Comparison of ENCODE assay signal across 10 mouse cellular contexts in genomic region chr6:70967422-70967821, GRCm38 (mm10). TPM values are rescaled to one million over a fixed set of nuclear protein-coding genes. Genes with fewer than 3 reads are reported as not detected.
A peak's percentile ranks its signal among the peaks of the same experiment; 100 is the strongest.
DNase-seq lines count a peak whose midpoint lies in the region; ATAC-seq and TF ChIP-seq lines count a peak whose summit lies in the region.
"Had no signal": no experiment of that assay in that cellular context is flagged by ENCODE, and none has a peak within 500 bp of the region (broad histone marks: within the 10 kb centered on the region; RNA-seq: fewer than 3 reads in every experiment).

No protein-coding gene starts in this region.

- H3K27me3 ChIP-seq in CH12.LX (replicated peaks), result no peaks in the 10 kb centered on the region
- H3K27me3 ChIP-seq in forebrain, embryonic 13.5 days, result peaks cover 14% of the 10 kb centered on the region
- peaks cover 59% of the 10 kb centered on the region for H3K27me3 ChIP-seq in limb, embryonic 10.5 days (ENCODE audit: low read depth, poor library complexity, severe bottlenecking)

- TF ChIP-seq EP300 in CH12.LX (IDR thresholded peaks at IDR 0.05; ENCODE audit: low read length), result no peak

- peak overlapping the region in 1 of 3 experiments; percentile 36 for H3K4me3 ChIP-seq in CH12.LX (replicated peaks in 1 of 3; ENCODE audit: low read depth in 2 of 3, low read length in 2 of 3, poor library complexity in 1 of 3)
- no peak overlapping the region for H3K4me3 ChIP-seq in forebrain, embryonic 13.5 days
- H3K4me3 ChIP-seq in limb, embryonic 10.5 days, result peak overlapping the region; percentile 42
- no peak overlapping the region for H3K4me3 ChIP-seq in gastrocnemius, adult 2 months

- dilution Hi-C loops in CH12.LX (cut with MboI; ENCODE audit: extremely low pct_ligation_motif_present, extremely low pct_unique_long_range_greater_than_20kb, low sequenced_read_pairs), result no loop called here

- ATAC-seq in forebrain, embryonic 13.5 days, result peak; percentile 32; the same call in 1 of the 2 replicates
- ATAC-seq in erythroid progenitor cell, adult 5-6 weeks (replicated peaks; ENCODE audit: low FRiP score, poor library complexity, severe bottlenecking), result no peak

- WGBS in forebrain, embryonic 13.5 days, result 1% methylated on average over 8 of the region's 8 CpGs
- WGBS in limb, embryonic 10.5 days, result 1% methylated on average over 8 of the region's 8 CpGs

- no peak for TF ChIP-seq CTCF in CH12.LX (conservative IDR thresholded peaks at IDR 0.05 in 1 of 2, IDR thresholded peaks at IDR 0.05 in 1 of 2; ENCODE audit: low read depth in 2 of 2, low read length in 2 of 2)
- no peak for TF ChIP-seq CTCF in gastrocnemius, adult 2 months (IDR thresholded peaks at IDR 0.05)

- no peak for TF ChIP-seq POLR2A in CH12.LX (IDR thresholded peaks at IDR 0.05; ENCODE audit: low read depth, low read length)

- H3K79me2 ChIP-seq in CH12.LX (replicated peaks; ENCODE audit: control insufficient read depth, extremely low read depth, insufficient read depth, poor library complexity, severe bottlenecking), result no peaks in the 10 kb centered on the region

- no peak overlapping the region for H3K27ac ChIP-seq in CH12.LX (ENCODE audit: insufficient read depth, low read depth)
- no peak overlapping the region for H3K27ac ChIP-seq in forebrain, embryonic 13.5 days
- peak overlapping the region; percentile 58 for H3K27ac ChIP-seq in limb, embryonic 10.5 days
- H3K27ac ChIP-seq in gastrocnemius, adult 2 months, result no peak overlapping the region

- H3K9me3 ChIP-seq in CH12.LX (replicated peaks; ENCODE audit: low read length), result no peaks in the 10 kb centered on the region
- no peaks in the 10 kb centered on the region for H3K9me3 ChIP-seq in forebrain, embryonic 13.5 days (replicated peaks)
- no peaks in the 10 kb centered on the region for H3K9me3 ChIP-seq in limb, embryonic 10.5 days (replicated peaks)

- no peaks in the 10 kb centered on the region for H3K36me3 ChIP-seq in CH12.LX (replicated peaks in 1 of 2; ENCODE audit: control insufficient read depth in 1 of 2, insufficient read depth in 1 of 2, low read length in 1 of 2)
- no peaks in the 10 kb centered on the region for H3K36me3 ChIP-seq in forebrain, embryonic 13.5 days (ENCODE audit: poor library complexity, severe bottlenecking)
- H3K36me3 ChIP-seq in limb, embryonic 10.5 days, result no peaks in the 10 kb centered on the region

- no peak overlapping the region for H3K9ac ChIP-seq in CH12.LX (ENCODE audit: insufficient read depth, low read depth)
- H3K9ac ChIP-seq in forebrain, embryonic 13.5 days, result no peak overlapping the region

- intact Hi-C loops in gastrocnemius, adult 2 months (cut with DNase I), result no loop called here

- H3K4me1 ChIP-seq in CH12.LX (ENCODE audit: control insufficient read depth in 1 of 2, insufficient read depth in 2 of 2), result peaks cover 6 to 12% of the 10 kb centered on the region in 2 experiments; a peak in 3 of 4 replicates
- H3K4me1 ChIP-seq in forebrain, embryonic 13.5 days, result peaks cover 6% of the 10 kb centered on the region; the same call in 1 of the 2 replicates
- peaks cover 14% of the 10 kb centered on the region for H3K4me1 ChIP-seq in limb, embryonic 10.5 days

- DNase-seq in A20 (ENCODE audit: low read depth, low spot score), result peak; percentile 17
- DNase-seq in CH12.LX (ENCODE audit: extremely low read depth), result no peak
- DNase-seq in limb, embryonic 10.5 days (ENCODE audit: low spot score), result no peak
- DNase-seq in left cerebral cortex, adult 11 months (ENCODE audit: low spot score), result no peak
- no peak for DNase-seq in cerebellum, adult 11 months
- no peak for DNase-seq in gastrocnemius, adult 2 months
- DNase-seq: adrenal gland, postnatal 36 days had no signal

- H3K4me2 ChIP-seq in CH12.LX (ENCODE audit: insufficient read depth, low read depth, poor library complexity, severe bottlenecking), result peak overlapping the region; percentile 98
- H3K4me2 ChIP-seq in forebrain, embryonic 13.5 days, result peak overlapping the region; percentile 50

- in situ Hi-C loops in CH12.LX (cut with MboI; ENCODE audit: low pct_ligation_motif_present, low pct_unique_long_range_greater_than_20kb, low sequenced_read_pairs), result no loop called here

- no peak for TF ChIP-seq RAD21 in CH12.LX (IDR thresholded peaks at IDR 0.05; ENCODE audit: low read depth, low read length)

TF ChIP-seq in CH12.LX, 34 proteins besides CTCF, POLR2A, EP300 and RAD21:
- no peak for TF ChIP-seq PAX5 (IDR thresholded peaks at IDR 0.05; ENCODE audit: low read length)
- TF ChIP-seq GABPA (IDR thresholded peaks at IDR 0.05; ENCODE audit: insufficient replicate concordance, low read depth, low read length), result no peak
- TF ChIP-seq UBTF (IDR thresholded peaks at IDR 0.05; ENCODE audit: low read depth, low read length), result no peak
- TF ChIP-seq CHD2 (IDR thresholded peaks at IDR 0.05; ENCODE audit: low read length), result no peak
- TF ChIP-seq MAX (IDR thresholded peaks at IDR 0.05; ENCODE audit: low read length), result no peak
- no peak for TF ChIP-seq ZKSCAN1 (IDR thresholded peaks at IDR 0.05; ENCODE audit: borderline replicate concordance, low read depth, low read length)
- TF ChIP-seq ZNF384 (IDR thresholded peaks at IDR 0.05; ENCODE audit: low read depth, low read length), result no peak
- no peak for TF ChIP-seq JUN (IDR thresholded peaks at IDR 0.05; ENCODE audit: insufficient read depth, low read depth, low read length)
- TF ChIP-seq POLR2AphosphoS2 (IDR thresholded peaks at IDR 0.05; ENCODE audit: low read depth, low read length), result no peak
- no peak for TF ChIP-seq HCFC1 (IDR thresholded peaks at IDR 0.05; ENCODE audit: low read depth, low read length)
- TF ChIP-seq JUND (conservative IDR thresholded peaks at IDR 0.05; ENCODE audit: low read depth, low read length), result no peak

RNA-seq across cellular contexts. Expression of gene Foxi3, which starts 11.1 kb away (rescaled TPM):
- not detected in 2 replicates for total RNA-seq in CH12.LX (2012; rRNA removed)
- not detected in 2 replicates for total RNA-seq in CH12.LX (2014; rRNA removed)
- not detected in 2 replicates for polyA plus RNA-seq in CH12.LX (2012; ENCODE audit: insufficient read length, low read depth)
- not detected in 2 replicates for polyA plus RNA-seq in forebrain, embryonic 13.5 days (2015; fragmentation: Nextera tagmentation; extraction: Ambion mirVana)
- not detected in 2 replicates for polyA plus RNA-seq in limb, embryonic 10.5 days (2016; fragmentation: Nextera tagmentation; extraction: Ambion mirVana)
- not detected in 2 replicates for total RNA-seq in erythroid progenitor cell, adult 5-6 weeks (2015; ENCODE audit: low replicate concordance)
- total RNA-seq in erythroid progenitor cell, adult 5-6 weeks (2017; ENCODE audit: low replicate concordance), result not detected in 2 replicates
- not detected for total RNA-seq in gastrocnemius, adult 2 months (2021)
- total RNA-seq: adrenal gland, postnatal 36 days; left cerebral cortex, postnatal 36 days had no signal

RNA-seq across cellular contexts. Expression of gene Tex37, which starts 48.7 kb away (rescaled TPM):
- not detected in 2 replicates for total RNA-seq in CH12.LX (2012; rRNA removed)
- not detected in 2 replicates for total RNA-seq in CH12.LX (2014; rRNA removed)
- not detected in 2 replicates for polyA plus RNA-seq in CH12.LX (2012; ENCODE audit: insufficient read length, low read depth)
- not detected in 2 replicates for polyA plus RNA-seq in forebrain, embryonic 13.5 days (2015; fragmentation: Nextera tagmentation; extraction: Ambion mirVana)
- not detected in 2 replicates for polyA plus RNA-seq in limb, embryonic 10.5 days (2016; fragmentation: Nextera tagmentation; extraction: Ambion mirVana)
- total RNA-seq in erythroid progenitor cell, adult 5-6 weeks (2015; ENCODE audit: low replicate concordance), result not detected in 2 replicates
- total RNA-seq in erythroid progenitor cell, adult 5-6 weeks (2017; ENCODE audit: low replicate concordance), result not detected in 2 replicates
- not detected for total RNA-seq in gastrocnemius, adult 2 months (2021)
- total RNA-seq: adrenal gland, postnatal 36 days; left cerebral cortex, postnatal 36 days had no signal
